Mouse (Mus musculus): ENCODE measurements around the gene Plch2. TPM values are rescaled to one million over a fixed set of nuclear protein-coding genes. Genes with fewer than 3 reads are reported as not detected.
A peak's percentile ranks its signal among the peaks of the same experiment; 100 is the strongest.

The Plch2 gene
- polyA plus RNA-seq, 1 experiment from 2014 or later: 5.2 TPM

DNA sequence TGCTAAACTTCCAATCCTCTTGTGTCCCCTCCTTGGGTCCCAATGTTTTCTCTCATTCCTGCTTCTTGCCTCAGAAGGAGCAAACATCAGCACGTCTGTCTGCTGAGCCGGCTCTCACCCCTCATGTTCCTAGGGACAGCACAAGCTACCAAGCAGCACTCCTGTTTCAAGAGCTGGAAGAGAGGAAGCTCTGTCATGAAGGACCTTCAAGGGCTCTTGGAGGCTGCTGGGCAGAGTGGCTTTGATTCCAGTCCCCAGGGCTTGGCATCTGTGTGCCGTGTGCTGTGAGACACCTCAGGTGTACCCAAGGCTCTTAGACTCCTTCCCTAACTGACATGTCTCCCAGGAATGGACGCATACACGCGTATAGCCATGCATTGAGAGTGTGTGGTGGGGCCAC lies 75.5 kb downstream of the Plch2 start:
- Histone ChIP-seq H3K9me3 (ENCODE audit: low read depth, low read length) (no peaks in the 10 kb centered on the region), H3K4me2 (no peak overlapping the region), H3K4me1 (ENCODE audit: insufficient read depth) (no peaks in the 10 kb centered on the region; the same call in 1 of the 2 replicates), H3K27ac (ENCODE audit: low read depth) (no peak overlapping the region), H3K9ac (no peak overlapping the region), H3K27me3 (ENCODE audit: insufficient read depth, low read length) (no peaks in the 10 kb centered on the region; the same call in 1 of the 2 replicates), H3K36me3 (ENCODE audit: insufficient read depth) (peaks cover 54% of the 10 kb centered on the region), H3K4me3 (ENCODE audit: low read depth, low read length) (no peak overlapping the region)
- ATAC-seq (ENCODE audit: insufficient read depth) (no peak), DNase-seq (peak; percentile 25)
- 67% methylated on average over 6 of the region's 6 CpGs for WGBS
- TF ChIP-seq CTCF (IDR thresholded peaks at IDR 0.05; ENCODE audit: low read depth): no peak

DNA sequence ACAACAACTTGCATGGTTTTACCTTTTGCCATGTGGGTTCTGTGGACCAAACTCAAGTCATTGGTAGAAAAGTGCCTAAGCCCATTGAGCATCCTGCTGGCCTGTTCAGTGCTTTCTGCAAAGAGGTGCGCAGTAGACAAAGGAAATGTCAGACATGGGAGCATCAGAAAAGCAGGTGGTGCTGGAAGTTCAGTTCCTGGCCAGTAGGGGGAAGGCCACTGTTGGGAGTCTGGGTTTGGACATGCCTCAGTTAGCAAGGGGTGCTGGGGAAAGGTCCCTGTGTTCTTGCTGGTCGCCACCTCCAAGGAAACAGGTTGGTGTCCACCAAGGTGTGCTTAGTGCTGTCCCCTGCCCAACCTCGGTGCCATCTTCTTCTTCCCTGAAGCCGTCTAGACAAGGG lies 76.5 kb downstream of the Plch2 start:
- ATAC-seq (ENCODE audit: insufficient read depth) (no peak), DNase-seq (no peak)
- no peaks in the 10 kb centered on the region for H3K9me3 ChIP-seq (ENCODE audit: low read depth, low read length)
- H3K4me1 ChIP-seq (ENCODE audit: insufficient read depth): no peaks in the 10 kb centered on the region
- H3K9ac ChIP-seq: no peak overlapping the region
- 93% methylated on average over 4 of the region's 4 CpGs for WGBS
- peak; percentile 66 for TF ChIP-seq CTCF (IDR thresholded peaks at IDR 0.05; ENCODE audit: low read depth)
- H3K4me3 ChIP-seq (ENCODE audit: low read depth, low read length): no peak overlapping the region
- no peak overlapping the region for H3K27ac ChIP-seq (ENCODE audit: low read depth)
- H3K27me3 ChIP-seq (ENCODE audit: insufficient read depth, low read length): no peaks in the 10 kb centered on the region; the same call in 1 of the 2 replicates
- H3K4me2 ChIP-seq: no peak overlapping the region
- peaks cover 63% of the 10 kb centered on the region for H3K36me3 ChIP-seq (ENCODE audit: insufficient read depth)

DNA sequence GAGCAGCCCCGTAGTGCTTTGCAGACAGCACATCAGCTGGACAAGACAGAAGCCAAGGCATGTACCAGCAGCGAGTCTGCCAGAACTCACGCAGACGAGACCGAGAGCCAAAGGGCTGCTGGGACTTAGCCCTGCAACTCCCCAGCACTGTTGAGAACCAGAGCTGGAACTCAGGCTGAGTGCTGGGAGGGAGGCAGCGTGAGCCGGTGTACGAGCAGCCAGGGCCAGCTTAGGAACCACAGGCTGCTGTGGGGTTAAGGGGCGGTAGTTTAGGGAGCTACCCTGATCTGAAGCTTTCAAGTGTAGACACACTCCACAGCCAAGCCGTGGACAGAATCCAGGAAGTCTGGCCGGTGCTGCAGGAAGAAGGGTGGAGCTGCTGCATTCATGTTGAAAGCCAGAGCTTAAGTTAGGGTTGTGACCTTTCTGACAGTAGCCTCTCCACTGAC lies 82.4 kb downstream of the Plch2 start:
- H3K4me1 ChIP-seq (ENCODE audit: insufficient read depth): no peaks in the 10 kb centered on the region
- H3K36me3 ChIP-seq (ENCODE audit: insufficient read depth): peaks cover 100% of the 10 kb centered on the region
- ATAC-seq (ENCODE audit: insufficient read depth) (no peak), DNase-seq (no peak)
- no peak for TF ChIP-seq CTCF (IDR thresholded peaks at IDR 0.05; ENCODE audit: low read depth)
- no peaks in the 10 kb centered on the region for H3K27me3 ChIP-seq (ENCODE audit: insufficient read depth, low read length)
- H3K27ac ChIP-seq (ENCODE audit: low read depth): no peak overlapping the region
- no peak overlapping the region for H3K4me2 ChIP-seq
- no peak overlapping the region for H3K9ac ChIP-seq
- no peak overlapping the region for H3K4me3 ChIP-seq (ENCODE audit: low read depth, low read length)
- H3K9me3 ChIP-seq (ENCODE audit: low read depth, low read length): no peaks in the 10 kb centered on the region
- 90% methylated on average over 11 of the region's 11 CpGs for WGBS

GRCm38 (mm10) chr4:154972546-154972945 lies 84.0 kb downstream of the Plch2 start:
- H3K4me2 ChIP-seq: no peak overlapping the region
- WGBS: 94% methylated on average over 12 of the region's 12 CpGs
- no peaks in the 10 kb centered on the region for H3K4me1 ChIP-seq (ENCODE audit: insufficient read depth)
- peaks cover 95% of the 10 kb centered on the region for H3K36me3 ChIP-seq (ENCODE audit: insufficient read depth)
- no peak for DNase-seq
- no peak overlapping the region for H3K9ac ChIP-seq
- H3K4me3 ChIP-seq (ENCODE audit: low read depth, low read length): no peak overlapping the region
- no peak for ATAC-seq (ENCODE audit: insufficient read depth)
- no peak for TF ChIP-seq CTCF (IDR thresholded peaks at IDR 0.05; ENCODE audit: low read depth)
- H3K27ac ChIP-seq (ENCODE audit: low read depth): no peak overlapping the region
- no peaks in the 10 kb centered on the region for H3K9me3 ChIP-seq (ENCODE audit: low read depth, low read length)
- H3K27me3 ChIP-seq (ENCODE audit: insufficient read depth, low read length): no peaks in the 10 kb centered on the region

GRCm38 (mm10) chr4:154967173-154967572 lies 89.4 kb downstream of the Plch2 start:
- Histone ChIP-seq H3K27ac (ENCODE audit: low read depth) (no peak overlapping the region), H3K4me2 (no peak overlapping the region), H3K9ac (no peak overlapping the region), H3K4me3 (ENCODE audit: low read depth, low read length) (no peak overlapping the region), H3K27me3 (ENCODE audit: insufficient read depth, low read length) (peaks cover 13% of the 10 kb centered on the region), H3K36me3 (ENCODE audit: insufficient read depth) (peaks cover 54% of the 10 kb centered on the region), H3K9me3 (ENCODE audit: low read depth, low read length) (no peaks in the 10 kb centered on the region), H3K4me1 (ENCODE audit: insufficient read depth) (peaks cover 6% of the 10 kb centered on the region)
- no peak for ATAC-seq (ENCODE audit: insufficient read depth)
- peak; percentile 58 for DNase-seq
- 66% methylated on average over 5 of the region's 5 CpGs for WGBS
- TF ChIP-seq CTCF (IDR thresholded peaks at IDR 0.05; ENCODE audit: low read depth): peak; percentile 48

- Histone ChIP-seq H3K36me3 (ENCODE audit: insufficient read depth) (peaks cover 41% of the 10 kb centered on the region), H3K9ac (peak overlapping the region; percentile 80)
Measured at GRCm38 (mm10) chr4:154965856-154966255, 90.7 kb downstream of the Plch2 start.

DNA sequence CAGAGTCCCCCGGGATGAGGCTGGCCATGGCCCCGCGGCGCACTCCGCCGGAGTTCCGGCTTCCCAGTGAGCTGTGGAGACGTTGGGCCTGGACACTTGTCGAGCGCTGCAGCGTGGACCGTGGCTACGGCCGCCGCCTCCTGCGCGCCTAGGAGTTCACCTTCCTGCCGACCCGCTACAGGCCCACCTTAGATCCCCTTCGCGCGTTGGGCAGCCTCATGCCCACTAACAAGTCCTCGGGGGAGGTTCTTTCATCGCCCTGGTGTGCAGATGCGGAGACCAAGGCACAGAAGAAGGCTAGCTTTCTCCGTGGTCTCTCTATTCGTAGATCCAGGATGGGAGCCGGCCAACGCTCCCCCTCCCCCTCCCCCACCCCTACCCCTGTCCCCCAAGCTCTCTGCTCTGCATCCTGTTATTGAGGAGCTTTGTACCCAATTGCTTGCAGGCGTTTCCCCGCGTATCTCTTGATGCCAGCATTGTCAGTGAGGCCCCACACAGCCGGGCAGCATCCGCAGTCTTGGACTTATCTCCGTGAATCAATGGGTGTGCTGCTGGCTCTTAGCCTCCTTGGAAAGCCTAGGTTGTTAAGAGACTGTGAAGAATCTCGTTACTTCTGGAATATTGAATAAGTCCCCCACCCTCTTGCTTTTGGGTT lies 91.9 kb downstream of the Plch2 start:
- WGBS: 2% methylated on average over 36 of the region's 36 CpGs
- ATAC-seq (ENCODE audit: insufficient read depth) (no peak), DNase-seq (no peak)
- Histone ChIP-seq H3K27ac (ENCODE audit: low read depth) (peak overlapping the region; percentile 89), H3K9ac (peak overlapping the region; percentile 80), H3K4me3 (ENCODE audit: low read depth, low read length) (peak overlapping the region; percentile 87), H3K4me1 (ENCODE audit: insufficient read depth) (peaks cover 6% of the 10 kb centered on the region), H3K9me3 (ENCODE audit: low read depth, low read length) (no peaks in the 10 kb centered on the region), H3K4me2 (peak overlapping the region; percentile 83), H3K27me3 (ENCODE audit: insufficient read depth, low read length) (peaks cover 38% of the 10 kb centered on the region), H3K36me3 (ENCODE audit: insufficient read depth) (peaks cover 30% of the 10 kb centered on the region)
- TF ChIP-seq CTCF (IDR thresholded peaks at IDR 0.05; ENCODE audit: low read depth): no peak

More at GRCm38 (mm10) chr4:154965856-154966255, 90.7 kb downstream of the Plch2 start:
- 67% methylated on average over 3 of the region's 3 CpGs for WGBS
- Histone ChIP-seq H3K4me2 (peak overlapping the region; percentile 83), H3K4me3 (ENCODE audit: low read depth, low read length) (0 out of 2 replicates have a peak overlapping the region, but pooled peaks have one; percentile 87), H3K27me3 (ENCODE audit: insufficient read depth, low read length) (peaks cover 26% of the 10 kb centered on the region), H3K9me3 (ENCODE audit: low read depth, low read length) (no peaks in the 10 kb centered on the region), H3K27ac (ENCODE audit: low read depth) (0 out of 2 replicates have a peak overlapping the region, but pooled peaks have one; percentile 8), H3K4me1 (ENCODE audit: insufficient read depth) (peaks cover 6% of the 10 kb centered on the region)
- TF ChIP-seq CTCF (IDR thresholded peaks at IDR 0.05; ENCODE audit: low read depth): no peak
- DNase-seq: no peak
- ATAC-seq (ENCODE audit: insufficient read depth): no peak

Measured in lung, embryonic 14.5 days (tissue).